Mouse (Mus musculus) neural tube, embryonic 13.5 days (tissue): ENCODE data around the gene Ppil2. TPM values are rescaled to one million over a fixed set of nuclear protein-coding genes. Genes with fewer than 3 reads are reported as not detected.

Experiments
- ATAC-seq: fragments of 200-750 bp; cut with Nextera tagmentation; 2 replicates; pipeline ENCODE4 v1.8.0; 2017; ENCODE audit warnings: low read depth, mild to moderate bottlenecking, moderate TSS enrichment, moderate library complexity
- H3K27ac ChIP-seq: fragments of 300-500 bp; sonication (generic); replicated peaks from 2 replicates; pipeline ENCODE4 v1.5.1; 2015; ENCODE audit warnings: moderate library complexity, mild to moderate bottlenecking, inconsistent platforms
- H3K27me3 ChIP-seq: fragments of 300-500 bp; sonication (generic); 2 replicates; pipeline ENCODE4 v1.6.1; 2015; ENCODE audit warnings: mild to moderate bottlenecking, inconsistent platforms
- H3K36me3 ChIP-seq: fragments of 300-500 bp; sonication (generic); 2 replicates; pipeline ENCODE4 v1.6.1; 2015; ENCODE audit warnings: mild to moderate bottlenecking, inconsistent platforms
- H3K4me1 ChIP-seq: fragments of 300-500 bp; sonication (generic); replicated peaks from 2 replicates; pipeline ENCODE4 v1.6.1; 2015; ENCODE audit warnings: inconsistent platforms
- H3K4me2 ChIP-seq: fragments of 300-500 bp; sonication (generic); 2 replicates; pipeline ENCODE4 v1.6.1; 2015; ENCODE audit warnings: inconsistent platforms, mild to moderate bottlenecking, moderate library complexity
- H3K4me3 ChIP-seq: fragments of 300-500 bp; sonication (generic); 2 replicates; pipeline ENCODE4 v1.5.1; 2015; ENCODE audit warnings: mild to moderate bottlenecking, inconsistent platforms
- H3K9ac ChIP-seq: fragments of 300-500 bp; sonication (generic); 2 replicates; pipeline ENCODE4 v1.6.1; 2015; ENCODE audit warnings: moderate library complexity, mild to moderate bottlenecking, inconsistent platforms
- H3K9me3 ChIP-seq: fragments of 300-500 bp; sonication (generic); 2 replicates; pipeline ENCODE4 v1.6.1; 2016; ENCODE audit warnings: inconsistent platforms
- WGBS: fragments of 180-500 bp; shearing (Covaris S2); methylation state at CpG from one replicate; pipeline ENCODE4 v1.1.7; 2015; 5-methylcytosine and 5-hydroxymethylcytosine counted together
- polyA plus RNA-seq: library from polyadenylated mRNA; unstranded; fragments of >200 nt; fragmentation: Nextera tagmentation; extraction: Ambion mirVana; gene quantifications from 2 replicates; pipeline ENCODE4 v1.2.1, GENCODE M21; 2015

The Ppil2 gene
- 154 and 157 TPM in 2 replicates for polyA plus RNA-seq

GRCm38 (mm10) chr16:17110771-17111743 is at the start of gene Ppil2:
Gene Ppil2, minus strand, starts transcription at chr16:17111257.
- H3K27ac ChIP-seq: peak within 1 kb of the TSS; percentile 66

DNA sequence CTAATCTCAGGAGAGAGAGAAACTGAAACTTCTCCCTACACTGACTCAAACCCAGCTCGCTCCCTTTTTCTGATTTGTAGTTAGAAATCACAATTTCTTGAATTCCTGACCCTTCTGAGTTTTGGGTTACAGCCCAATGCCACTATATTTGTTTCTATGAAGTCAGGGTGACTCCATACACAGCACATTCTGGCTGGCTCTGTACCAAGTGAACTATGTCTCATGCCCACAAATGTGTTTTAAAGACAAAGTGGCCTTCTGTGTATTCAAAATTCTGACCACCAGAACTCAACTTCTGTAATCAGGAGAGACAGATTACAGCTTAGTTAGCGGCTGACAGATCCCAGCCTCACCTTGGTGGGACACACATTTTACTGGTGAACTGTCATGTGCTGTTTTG is 43.3 kb upstream of the Ppil2 start:
- peaks cover 70% of the 10 kb centered on the region for H3K36me3 ChIP-seq
- ATAC-seq: no peak

More at GRCm38 (mm10) chr16:17110771-17111743, at the start of gene Ppil2:
- Histone ChIP-seq H3K4me2 (peak within 1 kb of the TSS; percentile 70), H3K9ac (peak within 1 kb of the TSS; percentile 79), H3K4me3 (peak within 1 kb of the TSS; percentile 86), H3K36me3 (peaks cover 35% of the 10 kb centered on the region), H3K27me3 (no peaks in the 10 kb centered on the region), H3K4me1 (peaks cover 13% of the 10 kb centered on the region), H3K9me3 (no peaks in the 10 kb centered on the region)
- peak; percentile 83 for ATAC-seq
- 8% methylated on average over 37 of the region's 38 CpGs for WGBS

DNA sequence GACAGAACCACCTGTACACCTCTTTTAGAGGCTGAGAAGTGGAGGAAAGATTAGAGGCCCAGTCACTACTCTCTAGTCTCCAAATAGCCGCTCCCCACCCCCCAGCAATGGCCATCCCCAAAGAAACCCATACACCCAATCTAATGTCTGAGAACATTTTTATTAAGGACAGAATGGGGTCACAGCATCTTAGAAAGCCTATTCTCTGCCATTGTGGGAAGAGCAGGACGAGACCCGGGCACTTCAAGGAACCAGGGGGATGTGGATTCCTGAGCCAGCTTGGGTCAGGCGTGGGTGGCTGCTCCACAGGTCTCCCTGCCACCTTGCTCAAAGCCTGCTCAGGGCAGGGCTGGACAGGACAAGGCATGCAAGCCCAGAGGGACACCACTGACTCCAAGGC is 40.8 kb upstream of the Ppil2 start:
- no peak overlapping the region for H3K9ac ChIP-seq
- no peak for ATAC-seq
- peaks cover 16% of the 10 kb centered on the region for H3K4me1 ChIP-seq
- H3K4me3 ChIP-seq: no peak overlapping the region
- H3K27me3 ChIP-seq: peaks cover 7% of the 10 kb centered on the region
- H3K4me2 ChIP-seq: no peak overlapping the region
- no peaks in the 10 kb centered on the region for H3K9me3 ChIP-seq
- WGBS: 93% methylated on average over 4 of the region's 4 CpGs
- no peak overlapping the region for H3K27ac ChIP-seq
- peaks cover 50% of the 10 kb centered on the region for H3K36me3 ChIP-seq

More for the DNA sequence above, 43.3 kb upstream of the Ppil2 start:
- H3K9ac ChIP-seq: no peak overlapping the region
- H3K4me2 ChIP-seq: no peak overlapping the region
- no peaks in the 10 kb centered on the region for H3K4me1 ChIP-seq
- H3K4me3 ChIP-seq: no peak overlapping the region
- H3K9me3 ChIP-seq: no peaks in the 10 kb centered on the region
- H3K27ac ChIP-seq: no peak overlapping the region
- H3K27me3 ChIP-seq: no peaks in the 10 kb centered on the region
- 91% methylated on average over 2 of the region's 2 CpGs for WGBS

DNA sequence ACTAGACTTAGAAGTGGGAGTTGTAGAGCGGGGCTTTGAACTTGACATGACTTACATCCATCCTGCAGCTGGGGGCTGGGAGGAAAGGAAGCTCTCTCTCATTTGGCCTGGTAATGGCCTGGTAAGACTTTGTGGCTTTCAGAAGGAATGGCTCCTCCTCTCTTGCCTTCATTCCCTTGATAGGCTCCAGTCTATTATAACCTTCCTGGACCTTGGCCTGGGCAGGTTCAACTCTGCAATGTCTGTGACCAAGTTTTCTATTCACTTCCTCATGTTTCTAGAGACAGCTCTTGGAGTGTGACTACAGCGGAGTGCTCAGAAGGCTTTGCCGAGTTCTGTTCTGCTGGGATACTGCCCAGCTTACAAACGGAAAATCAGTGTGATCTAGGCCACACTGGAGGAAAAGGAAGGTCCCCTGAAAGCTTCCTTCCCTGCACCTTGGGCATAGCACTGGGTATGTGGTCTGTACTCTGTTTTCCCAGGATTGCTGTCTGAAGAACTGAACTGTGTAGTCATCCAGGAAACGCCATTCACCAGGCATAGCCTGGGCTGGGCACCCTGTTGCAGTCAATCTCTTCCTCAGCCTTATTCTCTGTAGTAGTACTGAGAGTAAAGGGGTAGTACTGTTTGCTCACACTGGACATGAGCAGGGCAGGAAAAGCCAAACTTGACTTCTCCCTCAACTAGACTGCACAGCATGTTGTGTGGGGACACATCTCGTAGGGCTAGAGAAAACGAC is 39.6 kb upstream of the Ppil2 start:
- ATAC-seq: no peak
- no peaks in the 10 kb centered on the region for H3K9me3 ChIP-seq
- 88% methylated on average over 7 of the region's 7 CpGs for WGBS
- no peak overlapping the region for H3K4me3 ChIP-seq
- H3K9ac ChIP-seq: no peak overlapping the region
- H3K27me3 ChIP-seq: peaks cover 7% of the 10 kb centered on the region
- no peak overlapping the region for H3K4me2 ChIP-seq
- no peak overlapping the region for H3K27ac ChIP-seq
- H3K4me1 ChIP-seq: peaks cover 17% of the 10 kb centered on the region
- H3K36me3 ChIP-seq: peaks cover 44% of the 10 kb centered on the region

DNA sequence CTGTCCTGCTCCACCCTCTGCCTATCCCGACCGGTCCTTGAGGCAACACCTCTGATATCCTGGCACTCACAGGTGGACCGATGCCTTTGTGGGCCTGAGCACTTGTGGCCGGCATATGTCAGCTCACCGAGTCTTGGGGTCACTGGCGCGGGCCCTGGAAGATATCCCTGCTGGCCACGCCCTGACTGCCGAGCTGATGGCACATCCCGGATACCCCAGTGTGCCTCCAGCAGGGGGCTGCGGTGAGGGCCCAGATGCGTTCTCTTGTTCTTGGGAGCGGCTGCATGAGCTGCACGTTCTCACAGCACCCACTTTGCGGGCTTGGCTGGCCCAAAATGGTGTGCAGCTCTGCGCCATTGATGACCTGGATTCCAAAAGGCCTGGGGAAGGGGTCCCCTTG is 37.0 kb upstream of the Ppil2 start:
- H3K9me3 ChIP-seq: no peaks in the 10 kb centered on the region
- H3K4me2 ChIP-seq: peak overlapping the region; percentile 95
- ATAC-seq: peak; percentile 23
- peak overlapping the region; percentile 70 for H3K9ac ChIP-seq
- H3K27me3 ChIP-seq: peaks cover 7% of the 10 kb centered on the region
- H3K27ac ChIP-seq: no peak overlapping the region
- WGBS: 5% methylated on average over 16 of the region's 16 CpGs
- peak overlapping the region; percentile 66 for H3K4me3 ChIP-seq
- H3K36me3 ChIP-seq: peaks cover 25% of the 10 kb centered on the region
- H3K4me1 ChIP-seq: peaks cover 17% of the 10 kb centered on the region

GRCm38 (mm10) chr16:17147391-17147929 is 36.4 kb upstream of the Ppil2 start:
- peak overlapping the region; percentile 95 for H3K4me2 ChIP-seq
- WGBS: under 1% methylated on average over 41 of the region's 41 CpGs
- H3K4me3 ChIP-seq: peak overlapping the region; percentile 66
- no peaks in the 10 kb centered on the region for H3K9me3 ChIP-seq
- H3K4me1 ChIP-seq: peaks cover 17% of the 10 kb centered on the region
- H3K27ac ChIP-seq: peak overlapping the region; percentile 78; the same call in 1 of the 2 replicates
- H3K36me3 ChIP-seq: peaks cover 20% of the 10 kb centered on the region
- peak; percentile 59 for ATAC-seq
- peak overlapping the region; percentile 70 for H3K9ac ChIP-seq
- peaks cover 7% of the 10 kb centered on the region for H3K27me3 ChIP-seq

GRCm38 (mm10) chr16:17146772-17147235 is 35.7 kb upstream of the Ppil2 start, which contains the start of gene Ccdc116:
Gene Ccdc116, minus strand, starts transcription at chr16:17147229.
- H3K4me3 ChIP-seq: peak within 1 kb of the TSS; percentile 66
- H3K27ac ChIP-seq: peak within 1 kb of the TSS; percentile 78
- ATAC-seq: peak; percentile 90
- under 1% methylated on average over 34 of the region's 34 CpGs for WGBS
- peak within 1 kb of the TSS; percentile 95 for H3K4me2 ChIP-seq
- H3K9ac ChIP-seq: peak within 1 kb of the TSS; percentile 70
- H3K4me1 ChIP-seq: peaks cover 17% of the 10 kb centered on the region
- peaks cover 14% of the 10 kb centered on the region for H3K36me3 ChIP-seq
- peaks cover 7% of the 10 kb centered on the region for H3K27me3 ChIP-seq
- H3K9me3 ChIP-seq: no peaks in the 10 kb centered on the region

GRCm38 (mm10) chr16:17144339-17144738 is 33.3 kb upstream of the Ppil2 start, which contains the start of gene Ydjc:
Gene Ydjc, plus strand, starts transcription at chr16:17144621.
- H3K27ac ChIP-seq: no peak within 1 kb of the TSS
- 18% methylated on average over 7 of the region's 7 CpGs for WGBS
- H3K36me3 ChIP-seq: no peaks in the 10 kb centered on the region
- no peak within 1 kb of the TSS for H3K4me2 ChIP-seq
- no peak within 1 kb of the TSS for H3K4me3 ChIP-seq
- H3K4me1 ChIP-seq: peaks cover 17% of the 10 kb centered on the region
- peaks cover 7% of the 10 kb centered on the region for H3K27me3 ChIP-seq
- H3K9me3 ChIP-seq: no peaks in the 10 kb centered on the region
- no peak within 1 kb of the TSS for H3K9ac ChIP-seq
- ATAC-seq: no peak

DNA sequence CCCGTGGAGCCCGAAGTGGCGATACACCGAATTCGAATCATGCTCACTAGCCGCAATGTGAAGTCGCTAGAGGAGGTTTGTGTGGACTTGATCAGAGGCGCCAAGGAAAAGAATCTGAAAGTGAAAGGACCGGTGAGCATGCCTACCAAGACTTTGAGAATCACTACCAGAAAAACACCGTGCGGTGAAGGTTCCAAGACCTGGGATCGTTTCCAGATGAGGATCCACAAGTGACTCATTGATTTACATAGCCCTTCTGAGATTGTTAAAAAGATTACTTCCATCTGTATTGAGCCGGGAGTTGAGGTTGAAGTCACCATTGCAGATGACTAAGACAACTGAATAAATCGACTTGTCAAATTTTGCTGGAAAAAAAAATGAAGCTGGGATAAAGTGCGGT is 26.3 kb upstream of the Ppil2 start:
- Histone ChIP-seq H3K27me3 (no peaks in the 10 kb centered on the region), H3K36me3 (no peaks in the 10 kb centered on the region), H3K4me2 (no peak overlapping the region), H3K4me3 (no peak overlapping the region), H3K27ac (no peak overlapping the region), H3K9ac (no peak overlapping the region), H3K4me1 (peaks cover 7% of the 10 kb centered on the region), H3K9me3 (no peaks in the 10 kb centered on the region)
- ATAC-seq: no peak
- WGBS: 90% methylated on average over 15 of the region's 15 CpGs

DNA sequence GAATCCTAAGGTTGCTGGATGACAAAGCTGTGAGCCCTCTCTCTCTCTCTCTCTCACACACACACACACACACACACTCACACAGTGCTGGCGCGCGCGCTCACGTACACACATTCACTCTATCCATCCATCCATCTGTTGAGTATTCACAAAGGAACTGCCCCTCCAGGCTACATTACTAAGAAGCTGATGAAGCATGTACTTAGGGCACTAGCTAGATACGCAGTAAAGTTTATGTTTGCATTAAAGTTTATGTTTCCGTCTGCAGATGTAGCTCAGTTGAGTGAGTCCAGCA is 21.8 kb upstream of the Ppil2 start:
- Histone ChIP-seq H3K9me3 (no peaks in the 10 kb centered on the region), H3K4me2 (peak overlapping the region; percentile 97), H3K9ac (peak overlapping the region; percentile 63; the same call in 1 of the 2 replicates), H3K27ac (peak overlapping the region; percentile 19; the same call in 1 of the 2 replicates), H3K27me3 (no peaks in the 10 kb centered on the region), H3K4me1 (peaks cover 22% of the 10 kb centered on the region), H3K4me3 (peak overlapping the region; percentile 76), H3K36me3 (no peaks in the 10 kb centered on the region)
- 38% methylated on average over 7 of the region's 7 CpGs for WGBS
- ATAC-seq: peak; percentile 29; the same call in 1 of the 2 replicates

DNA sequence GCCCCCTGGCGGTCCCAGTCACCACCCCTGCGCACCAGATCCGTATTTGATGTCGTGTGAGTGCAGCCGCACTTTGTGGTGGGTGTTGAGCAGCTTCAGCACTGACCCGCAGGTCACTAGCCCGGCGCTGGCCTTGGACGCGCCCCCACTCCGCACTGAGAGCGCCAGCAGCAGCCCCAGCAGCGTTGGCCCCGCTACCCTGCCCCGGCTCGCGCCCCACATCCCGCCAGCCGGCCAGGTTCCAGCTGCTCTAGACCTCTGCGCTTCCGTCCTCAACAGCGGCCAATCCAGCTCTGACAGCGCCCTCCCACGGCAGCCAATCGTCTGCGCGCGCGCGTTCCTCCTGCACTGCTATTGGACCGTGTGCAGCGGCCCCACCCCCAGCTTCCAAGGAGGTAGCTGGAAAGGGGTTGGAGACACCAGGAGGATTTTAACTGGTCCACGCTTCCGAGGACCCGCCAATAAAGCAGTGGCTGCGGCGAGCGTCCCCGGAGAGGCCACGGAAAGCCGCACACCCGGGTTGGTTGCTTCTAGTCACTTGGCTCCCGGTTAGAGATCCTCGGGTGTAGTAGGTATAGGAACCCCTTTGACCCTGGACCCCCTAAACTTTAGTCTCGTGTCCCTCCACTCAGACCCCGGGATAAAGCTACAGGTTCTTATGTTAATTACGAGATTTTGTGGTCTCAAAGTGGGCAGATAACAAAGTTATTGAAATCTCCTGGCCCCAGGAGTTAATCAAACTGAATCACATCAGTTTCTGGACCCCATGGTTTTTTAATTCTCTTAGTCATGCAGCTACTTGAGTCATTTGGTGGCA is 21.2 kb upstream of the Ppil2 start, which contains the start of gene Sdf2l1:
Sdf2l1 (minus strand) TSS at position 295 of the 817 bp plus-strand sequence.
- H3K9ac ChIP-seq: peak within 1 kb of the TSS; percentile 80
- no peaks in the 10 kb centered on the region for H3K36me3 ChIP-seq
- peak within 1 kb of the TSS; percentile 97 for H3K4me2 ChIP-seq
- peak within 1 kb of the TSS; percentile 76 for H3K4me3 ChIP-seq
- H3K27ac ChIP-seq: peak within 1 kb of the TSS; percentile 87
- H3K27me3 ChIP-seq: no peaks in the 10 kb centered on the region
- no peaks in the 10 kb centered on the region for H3K9me3 ChIP-seq
- WGBS: under 1% methylated on average over 47 of the region's 47 CpGs
- peaks cover 22% of the 10 kb centered on the region for H3K4me1 ChIP-seq
- peak; percentile 99 for ATAC-seq
